Mouse (Mus musculus): ENCODE results near the gene Zfp995. TPM values are rescaled to one million over a fixed set of nuclear protein-coding genes. Genes with fewer than 3 reads are reported as not detected.
A peak's percentile ranks its signal among the peaks of the same experiment; 100 is the strongest.
"Not testable (repeated sequence)": the region's sequence is repeated elsewhere in the genome, so short reads cannot be mapped to it uniquely, and the experiment has no call there.

Gene Zfp995
- 6.5 and 7.8 TPM in 2 replicates for polyA plus RNA-seq (2016; fragmentation: Nextera tagmentation; extraction: Ambion mirVana)

DNA sequence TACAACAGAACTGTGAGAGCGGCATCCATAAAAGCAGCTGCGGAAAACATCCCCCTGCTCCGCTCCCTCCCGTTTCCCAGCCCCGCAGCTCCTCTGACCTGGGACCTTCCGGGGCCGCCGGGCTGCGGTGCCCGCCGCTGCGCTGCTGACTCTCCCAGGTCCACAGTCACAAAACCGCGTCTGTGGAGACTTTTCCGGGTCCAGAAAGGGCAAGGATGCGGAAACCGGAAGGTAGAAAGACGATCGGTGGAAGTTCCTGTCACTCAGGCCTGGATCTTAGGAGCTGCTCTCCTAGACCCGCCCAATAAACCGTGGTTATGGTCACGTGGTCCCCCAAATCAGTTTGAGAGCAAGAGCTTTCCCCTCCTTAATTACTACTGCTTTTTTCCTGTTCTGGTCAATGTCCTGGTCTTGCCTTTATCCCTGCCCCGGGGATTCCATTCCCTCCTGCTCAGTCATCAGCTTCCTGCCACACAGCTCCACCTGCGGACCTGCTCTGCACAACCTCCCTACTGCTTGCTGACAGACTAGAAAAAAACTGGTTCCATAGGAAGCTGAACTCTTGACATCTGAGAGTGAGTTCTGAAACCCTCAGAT lies at the start of gene Zfp995:
Zfp995 (minus strand) TSS at position 471 of the 597 bp plus-strand sequence.
- H3K36me3 ChIP-seq: peaks cover 13% of the 10 kb centered on the region
- H3K4me1 ChIP-seq (replicated peaks); H3K9me3 ChIP-seq; H3K27me3 ChIP-seq (ENCODE audit: insufficient read depth, poor library complexity, severe bottlenecking): not testable (repeated sequence)
- H3K4me3 ChIP-seq: peak within 1 kb of the TSS; percentile 74
- DNase-seq (ENCODE audit: low spot score): peak; percentile 68
- under 1% methylated on average over 24 of the region's 24 CpGs for WGBS
- peak within 1 kb of the TSS; percentile 88 for H3K27ac ChIP-seq

DNA sequence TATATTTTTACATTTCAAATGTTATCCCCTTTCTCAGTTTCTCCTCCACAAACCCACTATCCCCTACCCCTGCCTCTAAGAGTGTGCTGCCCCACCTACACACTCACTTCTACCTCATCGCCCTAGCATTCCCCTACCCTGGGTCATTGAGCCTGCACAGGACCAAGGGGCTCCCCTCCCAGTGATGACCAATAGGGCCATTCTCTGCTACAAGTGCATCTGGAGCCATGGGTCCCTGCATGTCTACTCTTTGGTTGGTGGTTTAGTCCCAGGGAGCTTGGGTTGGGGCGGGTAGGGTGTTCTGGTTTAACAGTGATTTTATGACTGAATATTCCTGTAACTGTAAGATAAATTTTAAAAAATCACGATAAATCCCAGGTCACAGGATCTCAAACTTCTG lies 687 bp downstream of the Zfp995 start:
- peak overlapping the region; percentile 88 for H3K27ac ChIP-seq
- H3K9me3 ChIP-seq: no peaks in the 10 kb centered on the region
- peaks cover 16% of the 10 kb centered on the region for H3K36me3 ChIP-seq
- 4% methylated on average over 3 of the region's 3 CpGs for WGBS
- no peaks in the 10 kb centered on the region for H3K27me3 ChIP-seq (ENCODE audit: insufficient read depth, poor library complexity, severe bottlenecking)
- peaks cover 6% of the 10 kb centered on the region for H3K4me1 ChIP-seq (replicated peaks)
- peak overlapping the region; percentile 74 for H3K4me3 ChIP-seq
- no peak for DNase-seq (ENCODE audit: low spot score)

DNA sequence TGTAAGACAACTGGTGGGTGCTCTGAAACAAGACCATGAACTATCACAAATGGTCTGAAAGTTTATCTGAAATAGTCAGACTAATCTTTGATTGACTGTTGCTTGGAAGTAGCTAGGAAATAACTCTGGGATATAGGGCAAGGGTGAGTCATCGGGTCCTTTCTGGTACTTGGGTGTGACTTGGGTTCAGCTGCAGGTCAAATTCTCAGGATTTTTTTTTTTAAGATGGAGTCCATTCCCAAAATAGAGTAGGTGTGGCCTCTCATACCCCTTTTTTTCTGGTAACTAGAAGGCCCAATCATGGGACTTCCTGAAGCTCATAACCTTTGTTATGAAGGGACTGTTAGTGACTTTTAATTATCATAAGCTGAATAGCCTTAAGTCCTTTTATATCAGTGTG lies 38.5 kb downstream of the Zfp995 start:
- WGBS: 96% methylated on average over 1 of the region's 1 CpGs
- DNase-seq (ENCODE audit: low spot score): no peak
- Histone ChIP-seq H3K27me3 (ENCODE audit: insufficient read depth, poor library complexity, severe bottlenecking) (no peaks in the 10 kb centered on the region), H3K4me1 (replicated peaks) (no peaks in the 10 kb centered on the region), H3K9me3 (peaks cover 14% of the 10 kb centered on the region), H3K4me3 (no peak overlapping the region), H3K36me3 (no peaks in the 10 kb centered on the region), H3K27ac (no peak overlapping the region)

DNA sequence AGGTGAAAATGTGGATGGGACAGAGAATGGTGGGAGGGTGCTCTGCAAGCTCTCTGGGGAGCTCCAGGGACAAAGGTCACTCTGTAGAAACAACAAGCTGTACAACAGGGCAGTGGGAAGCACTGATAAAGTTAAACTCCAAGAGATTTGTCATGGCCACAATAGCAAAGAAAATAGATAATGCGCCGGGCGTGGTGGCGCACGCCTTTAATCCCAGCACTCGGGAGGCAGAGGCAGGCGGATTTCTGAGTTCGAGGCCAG lies 63.5 kb downstream of the Zfp995 start:
- not testable (repeated sequence) for H3K27me3 ChIP-seq (ENCODE audit: insufficient read depth, poor library complexity, severe bottlenecking); H3K9me3 ChIP-seq; H3K36me3 ChIP-seq; H3K4me3 ChIP-seq; H3K4me1 ChIP-seq (replicated peaks); H3K27ac ChIP-seq; DNase-seq (ENCODE audit: low spot score)
- 92% methylated on average over 8 of the region's 8 CpGs for WGBS

DNA sequence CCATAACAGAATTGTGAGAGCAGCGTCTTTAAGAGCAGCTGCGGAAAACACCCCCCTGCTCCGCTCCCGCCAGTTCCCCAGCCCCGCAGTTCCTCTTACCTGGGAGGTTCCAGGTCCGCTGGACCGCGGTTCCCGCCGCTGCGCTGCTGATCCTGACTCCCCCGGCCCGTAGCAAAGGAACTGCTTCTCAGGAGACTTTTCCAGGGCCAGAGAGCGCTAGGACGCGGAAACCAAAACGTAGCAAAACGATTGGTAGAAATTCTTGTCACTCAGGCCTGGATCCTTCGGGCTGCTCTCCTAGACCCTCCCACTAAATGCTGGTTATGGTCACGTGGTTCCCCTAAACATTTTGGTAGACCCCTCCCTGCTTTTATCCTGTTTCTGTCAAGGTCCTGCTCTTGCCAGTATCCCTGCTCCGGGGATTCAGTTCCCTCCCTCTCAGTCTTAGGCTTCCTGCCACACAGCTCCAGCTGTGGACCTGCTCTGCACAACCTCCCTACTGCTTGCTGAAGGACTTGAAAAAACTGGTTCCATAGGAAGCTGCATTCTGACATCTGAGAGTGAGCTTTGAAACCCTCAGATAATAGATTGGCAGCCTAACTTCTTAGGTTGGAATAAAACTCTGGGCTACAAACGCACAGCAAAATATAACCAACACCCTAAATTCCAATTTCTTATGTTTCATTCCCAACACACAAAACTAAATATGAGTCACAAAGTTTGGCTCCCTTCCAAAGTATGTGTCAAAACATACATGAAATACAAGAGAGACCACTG lies 64.0 kb downstream of the Zfp995 start, which contains the start of gene Zfp820:
Zfp820 (minus strand) TSS at position 228 of the 777 bp plus-strand sequence.
- WGBS: 4% methylated on average over 22 of the region's 22 CpGs
- peak within 1 kb of the TSS; percentile 74 for H3K4me3 ChIP-seq
- no peaks in the 10 kb centered on the region for H3K27me3 ChIP-seq (ENCODE audit: insufficient read depth, poor library complexity, severe bottlenecking)
- H3K36me3 ChIP-seq: no peaks in the 10 kb centered on the region
- H3K27ac ChIP-seq: peak within 1 kb of the TSS; percentile 91
- H3K9me3 ChIP-seq: no peaks in the 10 kb centered on the region
- peak; percentile 85 for DNase-seq (ENCODE audit: low spot score)
- H3K4me1 ChIP-seq (replicated peaks): peaks cover 6% of the 10 kb centered on the region

DNA sequence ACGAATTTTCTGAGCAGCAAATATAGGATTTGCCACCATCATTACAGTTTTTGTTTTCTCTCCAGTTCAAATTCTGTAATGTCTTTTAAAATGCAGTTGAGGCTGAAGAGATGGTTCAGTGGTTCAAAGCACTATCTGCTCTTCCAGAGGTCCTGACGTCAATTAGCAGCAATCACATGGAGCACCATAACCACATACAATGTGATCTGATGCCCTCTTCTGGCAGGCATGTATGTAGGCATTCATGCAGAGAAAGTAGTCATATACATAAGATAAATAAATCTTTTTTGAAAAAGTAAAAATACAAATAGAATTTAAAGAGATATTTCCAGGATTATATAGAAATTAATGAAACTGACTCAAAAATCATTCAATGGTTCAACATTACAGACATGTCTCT lies 71.2 kb downstream of the Zfp995 start:
- H3K9me3 ChIP-seq: no peaks in the 10 kb centered on the region
- no peaks in the 10 kb centered on the region for H3K27me3 ChIP-seq (ENCODE audit: insufficient read depth, poor library complexity, severe bottlenecking)
- peaks cover 4% of the 10 kb centered on the region; the same call in 1 of the 2 replicates for H3K36me3 ChIP-seq
- H3K4me1 ChIP-seq (replicated peaks): no peaks in the 10 kb centered on the region
- DNase-seq (ENCODE audit: low spot score): no peak
- no peak overlapping the region for H3K27ac ChIP-seq
- H3K4me3 ChIP-seq: no peak overlapping the region
- 67% methylated on average over 2 of the region's 2 CpGs for WGBS

Other genes starting within 250 kb of the Zfp995 start
- 10.5 and 11.6 TPM in 2 replicates for gene Gm10226, start 218.1 kb downstream of the Zfp995 start, polyA plus RNA-seq (2016; fragmentation: Nextera tagmentation; extraction: Ambion mirVana)
- gene Zfp760, start 202.2 kb downstream of the Zfp995 start, polyA plus RNA-seq (2016; fragmentation: Nextera tagmentation; extraction: Ambion mirVana): 13.5 and 18.9 TPM in 2 replicates
- gene Zfp229, start 179.1 kb downstream of the Zfp995 start, polyA plus RNA-seq (2016; fragmentation: Nextera tagmentation; extraction: Ambion mirVana): 6.8 and 7.9 TPM in 2 replicates
- 3.4 and 5.8 TPM in 2 replicates for gene Zfp820, start 64.2 kb downstream of the Zfp995 start, polyA plus RNA-seq (2016; fragmentation: Nextera tagmentation; extraction: Ambion mirVana)
- 15.4 and 22.7 TPM in 2 replicates for gene Zfp942, start 52.5 kb upstream of the Zfp995 start, polyA plus RNA-seq (2016; fragmentation: Nextera tagmentation; extraction: Ambion mirVana)
- 13.8 and 15.1 TPM in 2 replicates for gene Zfp943, start 52.6 kb upstream of the Zfp995 start, polyA plus RNA-seq (2016; fragmentation: Nextera tagmentation; extraction: Ambion mirVana)

Measured in hindbrain, embryonic 10.5 days (tissue).